Mouse (Mus musculus) heart, embryonic 11.5 days (tissue): ENCODE results near the gene Arl4a. TPM values are rescaled to one million over a fixed set of nuclear protein-coding genes. Genes with fewer than 3 reads are reported as not detected.
A peak's percentile ranks its signal among the peaks of the same experiment; 100 is the strongest.

Experiments
- ATAC-seq: fragments of 200-750 bp; cut with Nextera tagmentation; replicated peaks from 2 replicates; pipeline ENCODE4 v1.8.0; 2017; ENCODE audit warnings: moderate library complexity; ENCODE audit not compliant: insufficient number of reproducible peaks, low FRiP score, low TSS enrichment
- H3K27ac ChIP-seq: fragments of 300-500 bp; sonication (generic); 2 replicates; pipeline ENCODE4 v1.5.1; 2014; ENCODE audit warnings: mild to moderate bottlenecking, low read depth, low read length
- H3K27me3 ChIP-seq: fragments of 300-500 bp; sonication (generic); 2 replicates; pipeline ENCODE4 v1.6.1; 2014; ENCODE audit warnings: mild to moderate bottlenecking, low read length, mixed read lengths; ENCODE audit not compliant: control insufficient read depth, insufficient read depth
- H3K36me3 ChIP-seq: fragments of 300-500 bp; sonication (generic); 2 replicates; pipeline ENCODE4 v1.6.1; 2014; ENCODE audit warnings: mild to moderate bottlenecking, low read length, moderate library complexity, mixed read lengths; ENCODE audit not compliant: control insufficient read depth, insufficient read depth
- H3K4me1 ChIP-seq: fragments of 300-500 bp; sonication (generic); 2 replicates; pipeline ENCODE4 v1.6.1; 2014; ENCODE audit warnings: low read length; ENCODE audit not compliant: control insufficient read depth, insufficient read depth
- H3K4me2 ChIP-seq: fragments of 300-500 bp; sonication (generic); 2 replicates; pipeline ENCODE4 v1.6.1; 2014; ENCODE audit warnings: mild to moderate bottlenecking, moderate library complexity
- H3K4me3 ChIP-seq: fragments of 300-500 bp; sonication (generic); 2 replicates; pipeline ENCODE4 v1.5.1; 2014; ENCODE audit warnings: low read depth, low read length
- H3K9ac ChIP-seq: fragments of 300-500 bp; sonication (generic); 2 replicates; pipeline ENCODE4 v1.6.1; 2014; ENCODE audit warnings: mild to moderate bottlenecking, low read depth, low read length, moderate library complexity
- H3K9me3 ChIP-seq: fragments of 300-500 bp; sonication (generic); replicated peaks from 2 replicates; pipeline ENCODE4 v1.6.1; 2016; ENCODE audit warnings: low read length; ENCODE audit not compliant: control insufficient read depth
- WGBS: fragments of 180-500 bp; shearing (Covaris S2); extraction: QIAGEN DNeasy Blood & Tissue Kit; methylation state at CpG from one replicate; pipeline ENCODE4 v1.1.7; 2014; ENCODE audit not compliant: insufficient replicate concordance; 5-methylcytosine and 5-hydroxymethylcytosine counted together
- polyA plus RNA-seq: library from polyadenylated mRNA; unstranded; fragments of >200 nt; fragmentation: Nextera tagmentation; extraction: Ambion mirVana; gene quantifications from 2 replicates; pipeline ENCODE4 v1.2.1, GENCODE M21; 2014

Arl4a gene
- polyA plus RNA-seq, 1 experiment from 2014 or later: 35.5 TPM

DNA sequence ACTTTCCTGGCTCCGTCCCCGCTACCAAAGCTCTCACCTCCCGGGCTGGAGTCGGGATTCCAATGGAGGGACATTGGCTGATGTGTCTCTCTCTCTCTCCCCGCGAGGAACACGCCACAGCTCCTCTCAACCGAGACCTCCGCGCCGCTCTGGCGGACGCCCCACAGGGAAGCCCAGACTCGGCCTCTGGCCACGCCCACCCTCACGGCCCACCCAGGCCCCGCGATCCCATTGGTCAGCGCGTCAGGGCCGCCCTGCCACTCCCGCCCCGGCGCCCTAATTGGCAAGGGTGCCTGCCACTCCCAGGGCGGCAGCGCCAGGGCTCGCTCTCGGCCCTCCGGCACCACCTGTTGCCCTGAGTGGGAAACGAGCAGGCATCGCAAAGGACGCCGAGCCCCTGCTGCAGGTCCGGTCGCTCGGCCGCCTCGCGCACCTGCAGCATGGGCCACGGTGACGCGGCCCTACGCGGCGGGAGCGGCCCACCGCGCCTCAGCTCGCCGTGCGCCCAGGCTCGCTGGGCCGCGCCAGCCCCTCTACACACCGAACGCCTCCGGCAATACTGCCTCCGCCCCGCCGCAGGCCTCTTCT lies 505 bp downstream of the Arl4a start:
- 0% methylated on average over 55 of the region's 60 CpGs for WGBS
- peak; percentile 98 for ATAC-seq

GRCm38 (mm10) chr12:40036666-40037065 lies 1.2 kb downstream of the Arl4a start:
- Histone ChIP-seq H3K36me3 (no peaks in the 10 kb centered on the region), H3K4me1 (peaks cover 4% of the 10 kb centered on the region; the same call in 1 of the 2 replicates), H3K9me3 (no peaks in the 10 kb centered on the region), H3K4me3 (peak overlapping the region; percentile 93), H3K9ac (peak overlapping the region; percentile 80), H3K27ac (peak overlapping the region; percentile 83), H3K4me2 (peak overlapping the region; percentile 82), H3K27me3 (no peaks in the 10 kb centered on the region)
- no peak for ATAC-seq
- 4% methylated on average over 11 of the region's 11 CpGs for WGBS

More for the DNA sequence above, 505 bp downstream of the Arl4a start:
- Histone ChIP-seq H3K4me2 (peak overlapping the region; percentile 82), H3K27ac (peak overlapping the region; percentile 94), H3K4me1 (peaks cover 4% of the 10 kb centered on the region; the same call in 1 of the 2 replicates), H3K9ac (peak overlapping the region; percentile 87), H3K36me3 (no peaks in the 10 kb centered on the region), H3K4me3 (peak overlapping the region; percentile 93), H3K9me3 (no peaks in the 10 kb centered on the region), H3K27me3 (no peaks in the 10 kb centered on the region)

GRCm38 (mm10) chr12:40035506-40035905 lies 2.3 kb downstream of the Arl4a start:
- peak overlapping the region; percentile 82 for H3K4me2 ChIP-seq
- H3K27me3 ChIP-seq: no peaks in the 10 kb centered on the region
- H3K4me1 ChIP-seq: peaks cover 4% of the 10 kb centered on the region; the same call in 1 of the 2 replicates
- no peaks in the 10 kb centered on the region for H3K36me3 ChIP-seq
- WGBS: 78% methylated on average over 4 of the region's 4 CpGs
- H3K9me3 ChIP-seq: no peaks in the 10 kb centered on the region
- ATAC-seq: no peak
- peak overlapping the region; percentile 93 for H3K4me3 ChIP-seq
- H3K9ac ChIP-seq: no peak overlapping the region
- H3K27ac ChIP-seq: no peak overlapping the region

- Histone ChIP-seq H3K9ac (no peak overlapping the region), H3K4me3 (no peak overlapping the region), H3K27me3 (no peaks in the 10 kb centered on the region), H3K4me2 (no peak overlapping the region), H3K9me3 (no peaks in the 10 kb centered on the region), H3K36me3 (no peaks in the 10 kb centered on the region), H3K4me1 (no peaks in the 10 kb centered on the region), H3K27ac (no peak overlapping the region)
- 65% methylated on average over 4 of the region's 4 CpGs for WGBS
- ATAC-seq: no peak
These were observed 8.6 kb downstream of the Arl4a start for GRCm38 (mm10) chr12:40029201-40029600.

- no peaks in the 10 kb centered on the region for H3K4me1 ChIP-seq
- H3K9ac ChIP-seq: no peak overlapping the region
- no peaks in the 10 kb centered on the region for H3K27me3 ChIP-seq
- no peak for ATAC-seq
- no peaks in the 10 kb centered on the region for H3K9me3 ChIP-seq
- H3K4me2 ChIP-seq: no peak overlapping the region
- H3K36me3 ChIP-seq: no peaks in the 10 kb centered on the region
- H3K27ac ChIP-seq: no peak overlapping the region
- H3K4me3 ChIP-seq: no peak overlapping the region
- WGBS: 86% methylated on average over 3 of the region's 3 CpGs
These were observed 10.0 kb downstream of the Arl4a start for GRCm38 (mm10) chr12:40027846-40028245.

DNA sequence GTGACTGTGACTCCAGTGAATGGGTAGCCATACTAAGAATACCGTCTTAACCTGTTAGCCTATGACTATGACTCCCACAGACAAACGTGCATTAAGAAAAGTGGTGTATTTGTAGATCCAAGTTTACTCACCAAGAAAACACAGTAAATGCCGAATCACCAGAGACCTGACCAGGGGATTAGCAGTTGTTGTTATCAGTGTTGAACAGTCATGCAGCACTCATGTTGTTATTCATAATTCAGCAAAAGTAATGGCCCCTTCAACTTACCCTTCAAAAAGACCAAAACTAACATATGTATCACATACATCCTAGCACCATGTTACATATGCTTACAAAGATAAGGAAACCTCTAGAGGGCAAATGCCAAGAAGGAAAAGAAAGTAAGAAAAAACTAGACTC lies 10.4 kb downstream of the Arl4a start:
- Histone ChIP-seq H3K27ac (no peak overlapping the region), H3K9me3 (no peaks in the 10 kb centered on the region), H3K4me3 (no peak overlapping the region), H3K27me3 (no peaks in the 10 kb centered on the region), H3K36me3 (no peaks in the 10 kb centered on the region), H3K4me2 (no peak overlapping the region), H3K9ac (no peak overlapping the region), H3K4me1 (no peaks in the 10 kb centered on the region)
- WGBS: 73% methylated on average over 3 of the region's 3 CpGs
- ATAC-seq: no peak

- no peak overlapping the region for H3K9ac ChIP-seq
- WGBS: 40% methylated on average over 2 of the region's 2 CpGs
- ATAC-seq: no peak
- no peak overlapping the region for H3K4me3 ChIP-seq
- H3K27me3 ChIP-seq: no peaks in the 10 kb centered on the region; the same call in 1 of the 2 replicates
- H3K4me2 ChIP-seq: no peak overlapping the region
- H3K9me3 ChIP-seq: no peaks in the 10 kb centered on the region
- no peaks in the 10 kb centered on the region for H3K36me3 ChIP-seq
- H3K27ac ChIP-seq: no peak overlapping the region
- H3K4me1 ChIP-seq: 0 out of 2 replicates have a peak, but pooled peaks cover 2% of the 10 kb centered on the region
These were observed 13.9 kb downstream of the Arl4a start for GRCm38 (mm10) chr12:40023918-40024317.

GRCm38 (mm10) chr12:40023014-40023642 lies 14.7 kb downstream of the Arl4a start:
- Histone ChIP-seq H3K4me3 (no peak overlapping the region), H3K27ac (no peak overlapping the region), H3K9me3 (no peaks in the 10 kb centered on the region), H3K4me1 (0 out of 2 replicates have a peak, but pooled peaks cover 2% of the 10 kb centered on the region), H3K36me3 (no peaks in the 10 kb centered on the region), H3K27me3 (no peaks in the 10 kb centered on the region; the same call in 1 of the 2 replicates), H3K4me2 (no peak overlapping the region), H3K9ac (no peak overlapping the region)
- ATAC-seq: no peak
- WGBS: 85% methylated on average over 3 of the region's 3 CpGs
